Mouse (Mus musculus) layer of hippocampus, postnatal 25 days (tissue): ENCODE results near the gene Lrrc75a. TPM values are rescaled to one million over a fixed set of nuclear protein-coding genes. Genes with fewer than 3 reads are reported as not detected.

Source experiments
- DNase-seq, 2 experiments: peaks; one replicate each; pipeline ENCODE4 v3.0.0; 2022; ENCODE audit warnings: mixed read lengths in 2 of 2, low spot score in 1 of 2; ENCODE audit errors: extremely low spot score in 1 of 2
- total RNA-seq, 2 experiments: library from RNA; stranded (reverse); gene quantifications; 2 replicates each; pipeline ENCODE4 v1.2.3; 2021

Lrrc75a gene
- total RNA-seq, 2 experiments from 2014 or later, result 8.1 to 9.9 TPM

- no peak for DNase-seq
Measured at GRCm38 (mm10) chr11:62645732-62646494, 2.4 kb downstream of the Lrrc75a start.

- no peak for DNase-seq
Measured at GRCm38 (mm10) chr11:62645337-62645675, 3.0 kb downstream of the Lrrc75a start.

GRCm38 (mm10) chr11:62644602-62645336, 3.6 kb downstream of the Lrrc75a start:
- no peak for DNase-seq

- DNase-seq, result no peak
Measured at GRCm38 (mm10) chr11:62643681-62644363, 4.5 kb downstream of the Lrrc75a start.

GRCm38 (mm10) chr11:62643011-62643631, 5.2 kb downstream of the Lrrc75a start:
- DNase-seq, result no peak

GRCm38 (mm10) chr11:62642023-62642844, 6.1 kb downstream of the Lrrc75a start:
- no peak for DNase-seq

- DNase-seq, result no peak
Measured at GRCm38 (mm10) chr11:62640378-62640777, 7.9 kb downstream of the Lrrc75a start.

GRCm38 (mm10) chr11:62638402-62638801, 9.9 kb downstream of the Lrrc75a start:
- DNase-seq, result no peak

- no peak for DNase-seq
Measured at GRCm38 (mm10) chr11:62637806-62638205, 10.5 kb downstream of the Lrrc75a start.

GRCm38 (mm10) chr11:62637401-62637800, 10.9 kb downstream of the Lrrc75a start:
- DNase-seq, result no peak

GRCm38 (mm10) chr11:62636840-62637221, 11.5 kb downstream of the Lrrc75a start:
- no peak for DNase-seq

- DNase-seq, result no peak
Measured at GRCm38 (mm10) chr11:62636105-62636839, 12.1 kb downstream of the Lrrc75a start.

- DNase-seq, result no peak
Measured at GRCm38 (mm10) chr11:62635406-62635805, 12.9 kb downstream of the Lrrc75a start.

- no peak for DNase-seq
Measured at GRCm38 (mm10) chr11:62631138-62631537, 17.2 kb downstream of the Lrrc75a start.

- no peak for DNase-seq
Measured at GRCm38 (mm10) chr11:62630225-62630821, 18.0 kb downstream of the Lrrc75a start.

GRCm38 (mm10) chr11:62629352-62630224, 18.7 kb downstream of the Lrrc75a start:
- DNase-seq, result no peak

GRCm38 (mm10) chr11:62624341-62625291, 23.7 kb downstream of the Lrrc75a start:
- DNase-seq, result peak; percentile 60 to 67
